Mouse (Mus musculus) mouse trophoblast stem cell (cell line): Measurements from ENCODE around the gene Pomgnt2.

Experiments
- in situ Hi-C, 2 experiments: fragments of 300-500 bp; cut with MseI, MboI; formaldehyde crosslinking; loops; 2 replicates in 1 of 2; 3 replicates in 1 of 2; pipeline ENCODE4 v1.15.1; 2025

The Pomgnt2 gene

GRCm38 (mm10) chr9:122013629-122014028 is 16.7 kb upstream of the Pomgnt2 start:
- in situ Hi-C loops: loop anchor here in 1 of 2 experiments (10.0 kb wide), 1 partner anchor 181 kb away; no protein-coding TSS in a partner anchor

- in situ Hi-C loops: loop anchor here in 1 of 2 experiments (10.0 kb wide), 1 partner anchor 182 kb away; no protein-coding TSS in a partner anchor
These were observed 15.9 kb upstream of the Pomgnt2 start for GRCm38 (mm10) chr9:122012816-122013215.

- in situ Hi-C loops: loop anchor here in 1 of 2 experiments (10.0 kb wide), 1 partner anchor 184 kb away; no protein-coding TSS in a partner anchor
These were observed 13.8 kb upstream of the Pomgnt2 start for GRCm38 (mm10) chr9:122010751-122011150.

GRCm38 (mm10) chr9:122008876-122009275 is 12.0 kb upstream of the Pomgnt2 start:
- in situ Hi-C loops: no loop called here

GRCm38 (mm10) chr9:122006609-122007008 is 9.7 kb upstream of the Pomgnt2 start:
- in situ Hi-C loops: no loop called here

- in situ Hi-C loops: no loop called here
These were observed 9.3 kb upstream of the Pomgnt2 start for GRCm38 (mm10) chr9:122006175-122006574.

- in situ Hi-C loops: no loop called here
These were observed 1.1 kb upstream of the Pomgnt2 start for GRCm38 (mm10) chr9:121997978-121998377.

- in situ Hi-C loops: no loop called here
These were observed 1.3 kb downstream of the Pomgnt2 start for GRCm38 (mm10) chr9:121995508-121996131.

- in situ Hi-C loops: no loop called here
These were observed 1.8 kb downstream of the Pomgnt2 start for GRCm38 (mm10) chr9:121995077-121995476.

GRCm38 (mm10) chr9:121993047-121993446 is 3.9 kb downstream of the Pomgnt2 start:
- in situ Hi-C loops: no loop called here

GRCm38 (mm10) chr9:121991041-121991440 is 5.9 kb downstream of the Pomgnt2 start:
- in situ Hi-C loops: no loop called here

- in situ Hi-C loops: no loop called here
These were observed 7.4 kb downstream of the Pomgnt2 start for GRCm38 (mm10) chr9:121989536-121989935.

- in situ Hi-C loops: no loop called here
These were observed 8.0 kb downstream of the Pomgnt2 start for GRCm38 (mm10) chr9:121988910-121989309.

GRCm38 (mm10) chr9:121984465-121985461 is 12.1 kb downstream of the Pomgnt2 start:
- in situ Hi-C loops: no loop called here

GRCm38 (mm10) chr9:121983504-121983903 is 13.4 kb downstream of the Pomgnt2 start:
- in situ Hi-C loops: no loop called here

- in situ Hi-C loops: no loop called here
These were observed 14.2 kb downstream of the Pomgnt2 start for GRCm38 (mm10) chr9:121982665-121983064.

- in situ Hi-C loops: no loop called here
These were observed 14.7 kb downstream of the Pomgnt2 start for GRCm38 (mm10) chr9:121982214-121982613.

GRCm38 (mm10) chr9:121981466-121982105 is 15.3 kb downstream of the Pomgnt2 start:
- in situ Hi-C loops: no loop called here

- in situ Hi-C loops: no loop called here
These were observed 15.9 kb downstream of the Pomgnt2 start for GRCm38 (mm10) chr9:121981046-121981445.

GRCm38 (mm10) chr9:121975321-121975720 is 21.6 kb downstream of the Pomgnt2 start:
- in situ Hi-C loops: no loop called here

- in situ Hi-C loops: no loop called here
These were observed 22.5 kb downstream of the Pomgnt2 start for GRCm38 (mm10) chr9:121974141-121974986.
